Mouse (Mus musculus): ENCODE results near the gene Zbtb39. TPM values are rescaled to one million over a fixed set of nuclear protein-coding genes. Genes with fewer than 3 reads are reported as not detected.
A peak's percentile ranks its signal among the peaks of the same experiment; 100 is the strongest.

The Zbtb39 gene
- total and polyA plus RNA-seq, 3 experiments = 5.1 to 11.0 TPM; not detected in 1

- Histone ChIP-seq H3K79me2 (ENCODE audit: control insufficient read depth, insufficient read depth, low read length, poor library complexity) (peaks cover 9% of the 10 kb centered on the region), H3K4me1 (ENCODE audit: control insufficient read depth in 1 of 2, insufficient read depth in 2 of 2, low read length in 2 of 2) (peaks cover 5 to 23% of the 10 kb centered on the region in 2 experiments; a peak in 3 of 4 replicates), H3K9ac (ENCODE audit: control insufficient read depth, low read depth, low read length, poor library complexity, severe bottlenecking) (peak overlapping the region; percentile 90), H3K36me3 (ENCODE audit: control insufficient read depth in 1 of 2, insufficient read depth in 2 of 2, low read length in 2 of 2) (peaks cover 2 to 22% of the 10 kb centered on the region in 2 experiments; a peak in 2 of 4 replicates), H3K9me3 (replicated peaks; ENCODE audit: insufficient read depth, low read length) (no peaks in the 10 kb centered on the region), H3K4me3 (ENCODE audit: control insufficient read depth in 1 of 2, insufficient read depth in 1 of 2, low read depth in 2 of 2, low read length in 2 of 2) (peak overlapping the region; percentile 69), H3K27me3 (ENCODE audit: control insufficient read depth in 1 of 2, insufficient read depth in 2 of 2, low read length in 2 of 2) (no peaks in the 10 kb centered on the region), H3K27ac (ENCODE audit: control insufficient read depth, low read depth, low read length) (peak overlapping the region; percentile 42)
- DNase-seq (ENCODE audit: low read depth, low spot score) = peak; percentile 50
- TF ChIP-seq MYC (IDR thresholded peaks at IDR 0.05; ENCODE audit: low read depth, low read length) = no peak
- TF ChIP-seq NRF1 (IDR thresholded peaks at IDR 0.05; ENCODE audit: insufficient read depth, low read depth, low read length, poor library complexity, severe bottlenecking) = no peak
- TF ChIP-seq ELF1 (IDR thresholded peaks at IDR 0.05; ENCODE audit: low read depth, low read length) = no peak
- TF ChIP-seq TCF12 (IDR thresholded peaks at IDR 0.05; ENCODE audit: low read depth, low read length) = no peak
- peak; percentile 4; the same call in 1 of the 2 replicates for TF ChIP-seq HCFC1 (IDR thresholded peaks at IDR 0.05; ENCODE audit: low read depth, low read length)
- TF ChIP-seq ETS1 (IDR thresholded peaks at IDR 0.05; ENCODE audit: low read depth, low read length) = no peak
- no peak for TF ChIP-seq NELFE (IDR thresholded peaks at IDR 0.05; ENCODE audit: low read depth, low read length)
- no peak for TF ChIP-seq GATA1 (IDR thresholded peaks at IDR 0.05; ENCODE audit: low read depth, low read length)
Measured at GRCm38 (mm10) chr10:127739661-127740161, 373 bp downstream of the Zbtb39 start.

- Histone ChIP-seq H3K4me1 (ENCODE audit: control insufficient read depth in 1 of 2, insufficient read depth in 2 of 2, low read length in 2 of 2) (peaks cover 5 to 8% of the 10 kb centered on the region in 2 experiments; a peak in 2 of 4 replicates), H3K27me3 (ENCODE audit: control insufficient read depth in 1 of 2, insufficient read depth in 2 of 2, low read length in 2 of 2) (no peaks in the 10 kb centered on the region), H3K9ac (ENCODE audit: control insufficient read depth, low read depth, low read length, poor library complexity, severe bottlenecking) (no peak overlapping the region), H3K79me2 (ENCODE audit: control insufficient read depth, insufficient read depth, low read length, poor library complexity) (peaks cover 6% of the 10 kb centered on the region), H3K4me3 (ENCODE audit: control insufficient read depth in 1 of 2, insufficient read depth in 1 of 2, low read depth in 2 of 2, low read length in 2 of 2) (no peak overlapping the region), H3K27ac (ENCODE audit: control insufficient read depth, low read depth, low read length) (no peak overlapping the region), H3K9me3 (replicated peaks; ENCODE audit: insufficient read depth, low read length) (no peaks in the 10 kb centered on the region), H3K36me3 (ENCODE audit: control insufficient read depth in 1 of 2, insufficient read depth in 2 of 2, low read length in 2 of 2) (peaks cover 2 to 12% of the 10 kb centered on the region in 2 experiments; a peak in 2 of 4 replicates)
- peak; percentile 49 for DNase-seq (ENCODE audit: low read depth, low spot score)
- TF ChIP-seq POLR2A (IDR thresholded peaks at IDR 0.05; ENCODE audit: control insufficient read depth in 1 of 2, insufficient read depth in 1 of 2, low read depth in 1 of 2, low read length in 2 of 2, poor library complexity in 1 of 2) (no peak), MAFK (IDR thresholded peaks at IDR 0.05; ENCODE audit: borderline replicate concordance, low read depth, low read length) (no peak), EP300 (IDR thresholded peaks at IDR 0.05; ENCODE audit: low read depth in 1 of 2, low read length in 2 of 2) (no peak), MYB (IDR thresholded peaks at IDR 0.05; ENCODE audit: low read depth, low read length) (no peak), BHLHE40 (IDR thresholded peaks at IDR 0.05; ENCODE audit: borderline replicate concordance, low read depth, low read length) (no peak), ETS1 (IDR thresholded peaks at IDR 0.05; ENCODE audit: low read depth, low read length) (no peak), TAL1 (IDR thresholded peaks at IDR 0.05; ENCODE audit: low read length) (no peak), POLR2AphosphoS2 (IDR thresholded peaks at IDR 0.05; ENCODE audit: low read length) (no peak), NRF1 (IDR thresholded peaks at IDR 0.05; ENCODE audit: insufficient read depth, low read depth, low read length, poor library complexity, severe bottlenecking) (no peak), HCFC1 (IDR thresholded peaks at IDR 0.05; ENCODE audit: low read depth, low read length) (no peak), ZNF384 (IDR thresholded peaks at IDR 0.05; ENCODE audit: low read depth, low read length) (no peak), E2F4 (IDR thresholded peaks at IDR 0.05; ENCODE audit: borderline replicate concordance, low read depth, low read length) (no peak), RCOR1 (IDR thresholded peaks at IDR 0.05; ENCODE audit: low read depth, low read length) (no peak), JUND (IDR thresholded peaks at IDR 0.05; ENCODE audit: low read depth, low read length) (no peak), ELF1 (IDR thresholded peaks at IDR 0.05; ENCODE audit: low read depth, low read length) (no peak), ZC3H11A (IDR thresholded peaks at IDR 0.05; ENCODE audit: low read depth, low read length) (peak; percentile 2; the same call in 1 of the 2 replicates), GATA1 (IDR thresholded peaks at IDR 0.05; ENCODE audit: low read depth, low read length) (no peak), TBP (IDR thresholded peaks at IDR 0.05; ENCODE audit: low read depth, low read length) (no peak), MYC (IDR thresholded peaks at IDR 0.05; ENCODE audit: low read depth, low read length) (no peak), RAD21 (IDR thresholded peaks at IDR 0.05; ENCODE audit: low read depth, low read length) (peak; percentile 40), USF2 (IDR thresholded peaks at IDR 0.05; ENCODE audit: borderline replicate concordance in 1 of 2, insufficient read depth in 1 of 2, low read depth in 1 of 2, low read length in 2 of 2) (no peak), NELFE (IDR thresholded peaks at IDR 0.05; ENCODE audit: low read depth, low read length) (no peak), UBTF (IDR thresholded peaks at IDR 0.05; ENCODE audit: borderline replicate concordance, insufficient read depth, low read depth, low read length) (no peak), SMC3 (IDR thresholded peaks at IDR 0.05; ENCODE audit: low read depth, low read length) (peak; percentile 49), MAX (IDR thresholded peaks at IDR 0.05; ENCODE audit: low read length) (no peak), USF1 (IDR thresholded peaks at IDR 0.05; ENCODE audit: low read depth, low read length) (no peak), CTCF (IDR thresholded peaks at IDR 0.05 in 2 of 3, conservative IDR thresholded peaks at IDR 0.05 in 1 of 3; ENCODE audit: control insufficient read depth in 1 of 3, insufficient read depth in 1 of 3, low read depth in 2 of 3, low read length in 3 of 3, poor library complexity in 1 of 3, severe bottlenecking in 1 of 3) (peak; percentile 75 to 77 (median 76)), MEF2A (IDR thresholded peaks at IDR 0.05; ENCODE audit: extremely low read depth, insufficient replicate concordance, low read depth, low read length, poor library complexity, severe bottlenecking) (no peak)
Measured at GRCm38 (mm10) chr10:127744661-127745060, 5.3 kb downstream of the Zbtb39 start.
